Mouse (Mus musculus) MEL (cell line): ENCODE data around the gene Dusp6.

Source experiments
- CHD2 ChIP-seq: IDR thresholded peaks from 2 replicates; pipeline ENCODE4 v1.6.1; 2011; ENCODE audit warnings: low read length, improper control_type of control experiment
- CTCF ChIP-seq, 3 experiments: IDR thresholded peaks in 2 of 3; conservative IDR thresholded peaks in 1 of 3; 2 replicates each; pipeline ENCODE4 v1.5.1; 2011 to 2012; ENCODE audit warnings: low read length in 3 of 3, low read depth in 2 of 3, mild to moderate bottlenecking in 2 of 3, improper control_type of control experiment in 1 of 3, inconsistent platforms in 1 of 3, mixed read lengths in 1 of 3, moderate library complexity in 1 of 3; ENCODE audit not compliant: control insufficient read depth in 1 of 3, insufficient read depth in 1 of 3, poor library complexity in 1 of 3, severe bottlenecking in 1 of 3
- ETS1 ChIP-seq: IDR thresholded peaks from 2 replicates; pipeline ENCODE4 v1.6.1; 2012; ENCODE audit warnings: low read depth, mild to moderate bottlenecking, inconsistent platforms, low read length, improper control_type of control experiment, moderate library complexity
- GATA1 ChIP-seq: IDR thresholded peaks from 2 replicates; pipeline ENCODE4 v1.6.1; 2011; ENCODE audit warnings: low read depth, low read length, improper control_type of control experiment
- MAFK ChIP-seq: IDR thresholded peaks from 2 replicates; pipeline ENCODE4 v1.6.1; 2011; ENCODE audit warnings: low read depth, mild to moderate bottlenecking, low read length, improper control_type of control experiment, borderline replicate concordance
- RAD21 ChIP-seq: IDR thresholded peaks from 2 replicates; pipeline ENCODE4 v1.6.1; 2011; ENCODE audit warnings: mild to moderate bottlenecking, low read depth, low read length, improper control_type of control experiment
- RCOR1 ChIP-seq: IDR thresholded peaks from 2 replicates; pipeline ENCODE4 v1.6.1; 2012; ENCODE audit warnings: low read depth, mild to moderate bottlenecking, inconsistent platforms, low read length, improper control_type of control experiment
- SIN3A ChIP-seq: IDR thresholded peaks from 2 replicates; pipeline ENCODE4 v1.6.1; 2012; ENCODE audit warnings: low read length, improper control_type of control experiment, inconsistent platforms
- ZKSCAN1 ChIP-seq: IDR thresholded peaks from 2 replicates; pipeline ENCODE4 v1.6.1; 2012; ENCODE audit warnings: low read depth, mild to moderate bottlenecking, inconsistent platforms, low read length, improper control_type of control experiment, moderate library complexity

- TF ChIP-seq GATA1 (no peak), CTCF (IDR thresholded peaks at IDR 0.05 in 2 of 3, conservative IDR thresholded peaks at IDR 0.05 in 1 of 3; ENCODE audit: control insufficient read depth in 1 of 3, insufficient read depth in 1 of 3, low read depth in 2 of 3, low read length in 3 of 3, poor library complexity in 1 of 3, severe bottlenecking in 1 of 3) (no peak), ETS1 (no peak), SIN3A (no peak), RAD21 (no peak), MAFK (no peak), ZKSCAN1 (no peak), CHD2 (no peak), RCOR1 (no peak)
Observed at GRCm38 (mm10) chr10:99243907-99244489, 19.0 kb upstream of the Dusp6 start.
